Mouse (Mus musculus): ENCODE data around the gene Kmt2a. TPM values are rescaled to one million over a fixed set of nuclear protein-coding genes. Genes with fewer than 3 reads are reported as not detected.

Kmt2a gene
- polyA plus RNA-seq, 1 experiment from 2014 or later: 12.3 TPM

DNA sequence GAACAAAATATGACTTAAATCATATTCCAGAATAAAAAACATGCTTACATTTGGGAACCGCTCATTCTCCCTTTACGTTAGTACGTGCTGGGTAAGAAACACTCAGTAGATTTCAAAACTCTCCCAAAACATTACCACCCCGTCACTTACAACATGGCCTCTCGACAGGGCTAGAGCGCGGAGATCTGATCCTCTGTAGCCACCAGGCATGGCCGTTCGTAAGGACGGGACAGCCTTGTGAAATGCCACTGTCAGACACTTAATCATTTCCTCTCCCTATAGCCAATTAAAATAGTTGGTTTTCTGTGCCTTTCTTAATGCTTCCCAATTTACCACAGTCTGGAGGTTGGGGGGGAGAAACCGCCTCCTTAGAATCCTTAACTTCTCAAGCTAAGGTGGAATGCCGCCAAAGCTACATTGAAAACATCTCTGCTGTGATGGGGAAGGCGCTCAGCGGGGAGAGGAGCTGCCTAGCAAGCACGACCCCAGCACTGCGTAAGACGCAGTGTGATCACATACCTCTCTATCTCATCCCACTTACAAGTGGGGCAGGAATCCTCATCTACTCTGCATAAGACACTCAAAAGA lies 23.6 kb downstream of the Kmt2a start:
- DNase-seq (ENCODE audit: low spot score): no peak
- Histone ChIP-seq H3K9ac (ENCODE audit: low read depth, low read length) (no peak overlapping the region), H3K4me1 (ENCODE audit: control insufficient read depth, insufficient read depth, low read length) (no peaks in the 10 kb centered on the region), H3K27me3 (replicated peaks; ENCODE audit: control insufficient read depth, insufficient read depth, low read length) (no peaks in the 10 kb centered on the region), H3K27ac (replicated peaks; ENCODE audit: low read depth, low read length) (no peak overlapping the region), H3K4me3 (ENCODE audit: low read depth, low read length) (no peak overlapping the region), H3K4me2 (ENCODE audit: low read depth, low read length) (no peak overlapping the region), H3K9me3 (ENCODE audit: control insufficient read depth, low read length) (no peaks in the 10 kb centered on the region), H3K36me3 (ENCODE audit: control insufficient read depth, insufficient read depth, low read length) (peaks cover 21% of the 10 kb centered on the region)
- 88% methylated on average over 17 of the region's 17 CpGs for WGBS
- no peak for ATAC-seq (ENCODE audit: low read depth)

DNA sequence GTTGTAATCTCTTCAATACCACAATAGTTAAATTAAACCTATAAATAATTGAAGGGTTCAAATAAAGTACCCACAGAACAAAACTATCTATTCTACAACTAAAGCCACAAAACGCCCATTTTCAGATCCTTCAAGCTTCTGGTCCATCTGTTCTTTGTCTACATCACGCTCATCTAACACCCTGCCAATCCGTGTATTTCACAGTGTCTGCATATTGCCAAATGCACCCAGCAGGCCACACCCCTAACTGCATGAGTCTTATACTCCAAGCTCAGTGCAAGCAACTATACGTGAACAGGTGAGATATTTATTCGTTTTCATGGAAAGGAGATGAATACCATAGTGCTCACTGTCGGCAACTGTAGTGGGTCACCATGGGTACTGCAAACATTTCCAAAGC lies 25.9 kb downstream of the Kmt2a start:
- Histone ChIP-seq H3K4me1 (ENCODE audit: control insufficient read depth, insufficient read depth, low read length) (no peaks in the 10 kb centered on the region), H3K36me3 (ENCODE audit: control insufficient read depth, insufficient read depth, low read length) (peaks cover 24% of the 10 kb centered on the region), H3K27me3 (replicated peaks; ENCODE audit: control insufficient read depth, insufficient read depth, low read length) (no peaks in the 10 kb centered on the region), H3K27ac (replicated peaks; ENCODE audit: low read depth, low read length) (no peak overlapping the region), H3K4me2 (ENCODE audit: low read depth, low read length) (no peak overlapping the region), H3K9ac (ENCODE audit: low read depth, low read length) (no peak overlapping the region), H3K4me3 (ENCODE audit: low read depth, low read length) (no peak overlapping the region), H3K9me3 (ENCODE audit: control insufficient read depth, low read length) (no peaks in the 10 kb centered on the region)
- WGBS: 83% methylated on average over 6 of the region's 6 CpGs
- no peak for DNase-seq (ENCODE audit: low spot score)
- ATAC-seq (ENCODE audit: low read depth): no peak

DNA sequence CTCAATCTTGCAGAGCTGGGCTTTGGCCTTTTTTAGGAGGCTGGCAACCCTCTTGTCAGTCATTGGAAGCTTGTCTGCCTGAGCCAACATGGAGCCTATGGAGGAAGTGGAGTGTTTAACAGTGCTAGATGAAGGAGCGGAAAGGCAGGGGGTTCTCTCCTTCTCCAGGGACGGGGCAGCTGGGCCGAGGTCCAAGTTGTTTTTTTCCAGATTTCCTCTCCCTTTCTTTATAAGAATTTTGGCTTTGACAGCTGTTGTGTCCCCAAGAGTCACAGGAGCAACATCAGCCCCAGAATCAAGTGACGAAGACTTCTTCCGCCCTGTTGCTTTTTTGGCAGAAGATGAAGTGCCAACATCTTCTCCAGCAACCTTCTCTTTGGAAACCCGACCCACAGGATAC lies 33.6 kb downstream of the Kmt2a start:
- Histone ChIP-seq H3K4me2 (ENCODE audit: low read depth, low read length) (no peak overlapping the region), H3K9me3 (ENCODE audit: control insufficient read depth, low read length) (no peaks in the 10 kb centered on the region), H3K36me3 (ENCODE audit: control insufficient read depth, insufficient read depth, low read length) (peaks cover 96% of the 10 kb centered on the region), H3K4me1 (ENCODE audit: control insufficient read depth, insufficient read depth, low read length) (no peaks in the 10 kb centered on the region), H3K27me3 (replicated peaks; ENCODE audit: control insufficient read depth, insufficient read depth, low read length) (no peaks in the 10 kb centered on the region), H3K4me3 (ENCODE audit: low read depth, low read length) (no peak overlapping the region), H3K27ac (replicated peaks; ENCODE audit: low read depth, low read length) (no peak overlapping the region), H3K9ac (ENCODE audit: low read depth, low read length) (no peak overlapping the region)
- 79% methylated on average over 6 of the region's 6 CpGs for WGBS
- no peak for ATAC-seq (ENCODE audit: low read depth)
- DNase-seq (ENCODE audit: low spot score): no peak

DNA sequence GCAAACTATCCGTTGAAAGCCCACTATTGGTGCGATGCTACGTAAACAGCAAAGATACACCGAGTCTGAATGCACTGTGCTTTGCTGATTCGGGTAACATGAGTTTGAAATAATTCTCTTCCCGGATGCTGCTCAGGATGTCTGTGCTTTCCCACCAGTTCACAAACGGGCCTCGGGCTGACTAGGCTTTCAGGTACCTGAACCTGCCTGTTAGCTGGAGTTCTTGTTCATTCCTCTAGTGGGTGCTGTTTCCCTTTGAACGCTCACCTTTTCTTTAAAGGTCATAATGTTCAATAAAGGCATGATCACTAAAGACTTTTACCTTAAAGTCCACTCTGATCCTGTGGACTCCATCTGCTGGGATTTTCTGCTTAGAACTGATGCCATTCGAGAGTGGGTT lies 39.9 kb downstream of the Kmt2a start:
- no peak for ATAC-seq (ENCODE audit: low read depth)
- peaks cover 97% of the 10 kb centered on the region for H3K36me3 ChIP-seq (ENCODE audit: control insufficient read depth, insufficient read depth, low read length)
- H3K4me1 ChIP-seq (ENCODE audit: control insufficient read depth, insufficient read depth, low read length): no peaks in the 10 kb centered on the region
- no peak overlapping the region for H3K4me3 ChIP-seq (ENCODE audit: low read depth, low read length)
- WGBS: 88% methylated on average over 10 of the region's 10 CpGs
- H3K27ac ChIP-seq (replicated peaks; ENCODE audit: low read depth, low read length): no peak overlapping the region
- DNase-seq (ENCODE audit: low spot score): no peak
- H3K4me2 ChIP-seq (ENCODE audit: low read depth, low read length): no peak overlapping the region
- H3K9ac ChIP-seq (ENCODE audit: low read depth, low read length): no peak overlapping the region
- no peaks in the 10 kb centered on the region for H3K9me3 ChIP-seq (ENCODE audit: control insufficient read depth, low read length)
- H3K27me3 ChIP-seq (replicated peaks; ENCODE audit: control insufficient read depth, insufficient read depth, low read length): no peaks in the 10 kb centered on the region

DNA sequence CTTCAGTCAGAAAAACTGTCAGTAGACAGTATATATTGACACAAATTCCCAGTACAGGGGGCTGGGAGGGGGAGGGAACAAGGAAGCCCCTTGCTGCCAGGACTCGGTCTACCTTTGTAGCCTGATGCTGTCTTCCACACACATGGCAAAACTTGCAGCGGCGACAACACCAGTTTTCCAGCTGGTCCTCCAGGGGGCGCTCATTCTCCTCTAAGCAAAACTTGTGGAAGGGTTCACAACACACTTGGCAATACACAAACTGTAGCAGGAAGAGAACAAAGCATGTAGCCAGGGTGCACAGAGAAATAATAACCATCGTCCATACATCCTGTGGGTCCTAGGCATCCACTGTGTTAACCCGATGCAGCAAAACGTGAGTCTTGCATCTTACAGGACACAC lies 44.7 kb downstream of the Kmt2a start:
- WGBS: 49% methylated on average over 7 of the region's 7 CpGs
- Histone ChIP-seq H3K9ac (ENCODE audit: low read depth, low read length) (no peak overlapping the region), H3K4me1 (ENCODE audit: control insufficient read depth, insufficient read depth, low read length) (no peaks in the 10 kb centered on the region), H3K36me3 (ENCODE audit: control insufficient read depth, insufficient read depth, low read length) (peaks cover 97% of the 10 kb centered on the region), H3K4me2 (ENCODE audit: low read depth, low read length) (no peak overlapping the region), H3K4me3 (ENCODE audit: low read depth, low read length) (no peak overlapping the region), H3K9me3 (ENCODE audit: control insufficient read depth, low read length) (no peaks in the 10 kb centered on the region), H3K27me3 (replicated peaks; ENCODE audit: control insufficient read depth, insufficient read depth, low read length) (no peaks in the 10 kb centered on the region), H3K27ac (replicated peaks; ENCODE audit: low read depth, low read length) (no peak overlapping the region)
- DNase-seq (ENCODE audit: low spot score) (peak; percentile 82), ATAC-seq (ENCODE audit: low read depth) (no peak)

DNA sequence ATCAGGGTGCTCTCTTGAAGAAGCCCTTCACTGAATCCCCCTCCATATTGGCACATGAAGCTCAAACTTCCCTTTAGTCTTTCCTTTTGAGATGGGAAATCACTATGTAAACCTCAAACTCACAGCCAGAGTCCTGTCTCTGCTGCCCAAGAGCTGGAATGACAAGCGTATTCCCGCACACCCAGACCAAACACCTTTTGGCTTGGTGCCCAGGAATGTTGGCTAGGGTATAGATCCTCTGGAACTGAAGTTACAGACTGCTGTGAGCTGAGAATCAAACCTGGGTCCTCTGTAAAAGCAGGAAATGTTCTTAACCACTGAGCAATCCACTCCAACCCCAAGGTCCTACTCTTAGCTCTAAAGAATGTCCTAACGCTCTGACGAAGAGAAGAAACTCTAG lies 48.7 kb downstream of the Kmt2a start:
- Histone ChIP-seq H3K9me3 (ENCODE audit: control insufficient read depth, low read length) (no peaks in the 10 kb centered on the region), H3K4me3 (ENCODE audit: low read depth, low read length) (no peak overlapping the region), H3K4me2 (ENCODE audit: low read depth, low read length) (no peak overlapping the region), H3K4me1 (ENCODE audit: control insufficient read depth, insufficient read depth, low read length) (no peaks in the 10 kb centered on the region), H3K36me3 (ENCODE audit: control insufficient read depth, insufficient read depth, low read length) (peaks cover 96% of the 10 kb centered on the region), H3K9ac (ENCODE audit: low read depth, low read length) (no peak overlapping the region), H3K27me3 (replicated peaks; ENCODE audit: control insufficient read depth, insufficient read depth, low read length) (no peaks in the 10 kb centered on the region), H3K27ac (replicated peaks; ENCODE audit: low read depth, low read length) (no peak overlapping the region)
- DNase-seq (ENCODE audit: low spot score) (peak; percentile 30), ATAC-seq (ENCODE audit: low read depth) (no peak)
- WGBS: 79% methylated on average over 4 of the region's 4 CpGs

DNA sequence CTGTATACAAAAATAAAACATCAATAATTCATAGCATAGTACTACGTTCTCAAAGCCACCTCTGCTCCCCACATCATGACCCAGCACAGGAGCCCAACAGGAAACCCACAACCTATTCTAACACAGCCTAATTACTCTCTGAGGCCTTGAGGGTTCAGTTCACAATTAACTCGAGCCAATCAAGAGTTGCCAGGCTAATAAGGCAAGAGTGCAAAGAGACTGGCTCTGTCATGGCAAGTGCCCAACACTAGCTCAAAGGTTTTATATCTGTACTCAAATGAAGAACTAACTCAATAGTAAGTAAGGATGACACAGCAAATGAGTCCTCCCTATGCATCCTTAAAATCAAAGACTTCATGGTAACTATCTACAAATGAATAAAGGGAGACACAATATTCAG lies 50.6 kb downstream of the Kmt2a start:
- DNase-seq (ENCODE audit: low spot score) (no peak), ATAC-seq (ENCODE audit: low read depth) (no peak)
- H3K4me2 ChIP-seq (ENCODE audit: low read depth, low read length): no peak overlapping the region
- H3K27me3 ChIP-seq (replicated peaks; ENCODE audit: control insufficient read depth, insufficient read depth, low read length): no peaks in the 10 kb centered on the region
- peaks cover 98% of the 10 kb centered on the region for H3K36me3 ChIP-seq (ENCODE audit: control insufficient read depth, insufficient read depth, low read length)
- 73% methylated on average over 2 of the region's 2 CpGs for WGBS
- no peak overlapping the region for H3K4me3 ChIP-seq (ENCODE audit: low read depth, low read length)
- no peak overlapping the region for H3K27ac ChIP-seq (replicated peaks; ENCODE audit: low read depth, low read length)
- H3K9ac ChIP-seq (ENCODE audit: low read depth, low read length): no peak overlapping the region
- H3K9me3 ChIP-seq (ENCODE audit: control insufficient read depth, low read length): no peaks in the 10 kb centered on the region
- H3K4me1 ChIP-seq (ENCODE audit: control insufficient read depth, insufficient read depth, low read length): no peaks in the 10 kb centered on the region

DNA sequence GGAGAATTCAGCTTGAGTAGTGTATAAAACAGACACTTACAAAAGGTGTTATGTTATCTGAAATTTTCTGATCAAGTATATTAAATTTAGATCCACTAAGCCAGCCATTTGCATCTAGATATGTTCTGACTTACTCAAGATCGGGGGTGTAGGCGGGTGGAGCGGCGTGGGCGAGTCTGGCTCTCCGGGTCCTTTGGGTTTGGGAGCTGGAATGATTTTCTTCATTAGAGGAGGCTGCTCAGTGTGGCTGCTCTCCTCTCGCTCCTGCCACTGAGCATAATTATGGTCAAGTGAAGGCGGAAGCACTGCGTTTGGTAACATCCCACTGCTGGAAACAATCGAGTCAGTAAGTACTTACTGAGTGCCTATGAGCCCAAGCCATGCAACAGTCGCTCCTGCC lies 52.2 kb downstream of the Kmt2a start:
- Histone ChIP-seq H3K9ac (ENCODE audit: low read depth, low read length) (no peak overlapping the region), H3K9me3 (ENCODE audit: control insufficient read depth, low read length) (no peaks in the 10 kb centered on the region), H3K4me3 (ENCODE audit: low read depth, low read length) (no peak overlapping the region), H3K4me1 (ENCODE audit: control insufficient read depth, insufficient read depth, low read length) (no peaks in the 10 kb centered on the region), H3K4me2 (ENCODE audit: low read depth, low read length) (no peak overlapping the region), H3K36me3 (ENCODE audit: control insufficient read depth, insufficient read depth, low read length) (peaks cover 98% of the 10 kb centered on the region), H3K27me3 (replicated peaks; ENCODE audit: control insufficient read depth, insufficient read depth, low read length) (no peaks in the 10 kb centered on the region), H3K27ac (replicated peaks; ENCODE audit: low read depth, low read length) (no peak overlapping the region)
- no peak for DNase-seq (ENCODE audit: low spot score)
- 93% methylated on average over 11 of the region's 11 CpGs for WGBS
- ATAC-seq (ENCODE audit: low read depth): no peak

DNA sequence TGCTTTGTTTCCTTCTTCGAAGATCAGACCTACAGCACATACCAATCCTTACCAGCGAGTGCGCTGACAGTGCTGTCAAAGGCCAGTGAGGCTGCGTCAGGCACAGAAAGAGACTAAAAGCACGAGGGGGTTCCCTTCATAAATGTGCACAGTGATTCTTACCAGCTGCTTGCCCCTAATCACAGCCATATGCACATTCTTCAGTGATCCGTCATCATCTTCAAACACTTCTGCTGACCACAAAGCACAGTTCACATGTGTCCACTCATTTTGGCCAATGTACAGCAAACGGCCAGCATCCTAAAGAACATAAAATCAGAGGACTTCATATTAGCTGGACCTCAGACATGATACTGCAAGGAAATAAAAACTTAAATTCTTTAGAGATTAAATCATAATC lies 54.4 kb downstream of the Kmt2a start:
- Histone ChIP-seq H3K4me3 (ENCODE audit: low read depth, low read length) (no peak overlapping the region), H3K9ac (ENCODE audit: low read depth, low read length) (no peak overlapping the region), H3K27me3 (replicated peaks; ENCODE audit: control insufficient read depth, insufficient read depth, low read length) (no peaks in the 10 kb centered on the region), H3K36me3 (ENCODE audit: control insufficient read depth, insufficient read depth, low read length) (peaks cover 98% of the 10 kb centered on the region), H3K4me1 (ENCODE audit: control insufficient read depth, insufficient read depth, low read length) (no peaks in the 10 kb centered on the region), H3K9me3 (ENCODE audit: control insufficient read depth, low read length) (no peaks in the 10 kb centered on the region), H3K4me2 (ENCODE audit: low read depth, low read length) (no peak overlapping the region), H3K27ac (replicated peaks; ENCODE audit: low read depth, low read length) (no peak overlapping the region)
- ATAC-seq (ENCODE audit: low read depth) (no peak), DNase-seq (ENCODE audit: low spot score) (no peak)
- WGBS: 45% methylated on average over 7 of the region's 7 CpGs
